Mouse (Mus musculus): ENCODE measurements at regions not wholly inside any gene's neighbourhood (a gene's known extent, or its start where the extent isn't known, plus 50 kb on each side); places are given as distances from the start of the nearest gene placed in this dataset.

DNA sequence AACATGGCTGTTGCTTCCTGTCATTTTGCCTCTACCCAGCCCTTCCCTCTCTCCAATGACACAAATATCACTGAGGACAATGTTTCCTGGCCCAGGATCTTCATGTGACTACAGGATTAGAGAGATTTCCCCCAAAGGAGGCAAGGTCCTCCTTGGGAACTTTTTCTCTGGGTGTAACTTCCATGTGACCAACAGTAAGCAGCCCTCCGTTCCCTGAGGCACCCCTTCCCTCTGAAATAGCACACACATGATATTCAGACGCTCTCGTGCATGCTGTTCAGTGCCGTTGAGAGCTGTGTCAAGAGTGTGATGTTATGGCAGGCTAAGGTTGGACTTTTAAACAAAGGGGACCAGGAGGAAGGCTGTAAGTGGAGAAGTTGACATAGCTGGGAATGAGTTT, 169.2 kb upstream of the Otx2 start:
- Histone ChIP-seq H3K4me3 (no peak overlapping the region), H3K36me3 (ENCODE audit: control insufficient read depth, insufficient read depth) (no peaks in the 10 kb centered on the region), H3K79me2 (ENCODE audit: control insufficient read depth, insufficient read depth) (no peaks in the 10 kb centered on the region), H3ac (ENCODE audit: control insufficient read depth, insufficient read length) (no peak overlapping the region), H3K27me3 (ENCODE audit: control insufficient read depth, insufficient read depth, insufficient read length) (peaks cover 7% of the 10 kb centered on the region), H3K4me2 (ENCODE audit: low read depth) (no peak overlapping the region)
- no peak for TF ChIP-seq REST (IDR thresholded peaks at IDR 0.05; ENCODE audit: insufficient read depth, insufficient read length)
- no peak for TF ChIP-seq SRF (IDR thresholded peaks at IDR 0.05; ENCODE audit: control insufficient read depth, insufficient read length, low read depth)
- no peak for TF ChIP-seq TCF12 (IDR thresholded peaks at IDR 0.05; ENCODE audit: insufficient read depth, poor library complexity, severe bottlenecking)
- TF ChIP-seq MYOG (IDR thresholded peaks at IDR 0.05; ENCODE audit: control insufficient read depth in 1 of 3, insufficient read depth in 1 of 3, insufficient read length in 2 of 3, low read depth in 2 of 3) = no peak
- no peak for TF ChIP-seq USF1 (IDR thresholded peaks at IDR 0.05; ENCODE audit: low read depth)
- no peak for TF ChIP-seq CEBPB (IDR thresholded peaks at IDR 0.05; ENCODE audit: insufficient read depth, poor library complexity, severe bottlenecking)
- no peak for TF ChIP-seq TCF3 (IDR thresholded peaks at IDR 0.05; ENCODE audit: insufficient read length, low read depth)
- no peak for TF ChIP-seq POLR2AphosphoS2 (IDR thresholded peaks at IDR 0.05; ENCODE audit: insufficient read length, low read depth)
- TF ChIP-seq MAX (IDR thresholded peaks at IDR 0.05; ENCODE audit: low read depth) = no peak
- no peak for TF ChIP-seq POLR2A (IDR thresholded peaks at IDR 0.05; ENCODE audit: insufficient read length, low read depth)
- no peak for TF ChIP-seq MYOD1 (IDR thresholded peaks at IDR 0.05; ENCODE audit: control insufficient read depth in 1 of 3, insufficient read length in 2 of 3, low read depth in 2 of 3)

DNA sequence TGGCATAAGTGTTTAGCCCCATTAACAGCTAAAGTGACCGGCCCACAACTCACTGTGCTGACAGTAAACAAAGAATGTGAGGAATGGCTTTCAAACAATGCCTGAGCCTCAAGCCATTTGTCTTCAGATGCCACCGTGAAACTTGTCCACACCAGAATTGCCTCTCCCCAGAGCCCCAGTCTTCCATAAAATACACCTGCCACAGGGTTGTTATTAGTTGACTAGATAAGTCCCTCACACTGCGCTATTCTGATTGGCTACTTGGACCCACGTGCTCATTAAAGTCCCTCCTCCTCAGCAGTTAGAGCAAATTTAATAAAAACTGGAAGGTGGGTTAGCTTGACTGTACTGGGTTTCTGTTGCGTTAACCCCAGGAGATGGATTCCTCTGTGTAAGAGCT, 167.7 kb upstream of the Otx2 start:
- Histone ChIP-seq H3K36me3 (ENCODE audit: control insufficient read depth, insufficient read depth) (no peaks in the 10 kb centered on the region), H3K4me2 (ENCODE audit: low read depth) (no peak overlapping the region), H3K27me3 (ENCODE audit: control insufficient read depth, insufficient read depth, insufficient read length) (peaks cover 7% of the 10 kb centered on the region), H3K79me2 (ENCODE audit: control insufficient read depth, insufficient read depth) (no peaks in the 10 kb centered on the region), H3ac (ENCODE audit: control insufficient read depth, insufficient read length) (no peak overlapping the region), H3K4me3 (no peak overlapping the region)
- no peak for TF ChIP-seq POLR2A (IDR thresholded peaks at IDR 0.05; ENCODE audit: insufficient read length, low read depth)
- no peak for TF ChIP-seq E2F4 (IDR thresholded peaks at IDR 0.05; ENCODE audit: insufficient read depth)
- no peak for TF ChIP-seq TCF3 (IDR thresholded peaks at IDR 0.05; ENCODE audit: insufficient read length, low read depth)
- no peak for TF ChIP-seq POLR2AphosphoS2 (IDR thresholded peaks at IDR 0.05; ENCODE audit: insufficient read length, low read depth)
- TF ChIP-seq MYOG (IDR thresholded peaks at IDR 0.05; ENCODE audit: control insufficient read depth in 1 of 3, insufficient read depth in 1 of 3, insufficient read length in 2 of 3, low read depth in 2 of 3) = no peak
- TF ChIP-seq USF1 (IDR thresholded peaks at IDR 0.05; ENCODE audit: low read depth) = no peak
- no peak for TF ChIP-seq REST (IDR thresholded peaks at IDR 0.05; ENCODE audit: insufficient read depth, insufficient read length)
- TF ChIP-seq CEBPB (IDR thresholded peaks at IDR 0.05; ENCODE audit: insufficient read depth, poor library complexity, severe bottlenecking) = no peak
- TF ChIP-seq TCF12 (IDR thresholded peaks at IDR 0.05; ENCODE audit: insufficient read depth, poor library complexity, severe bottlenecking) = no peak
- no peak for TF ChIP-seq MYOD1 (IDR thresholded peaks at IDR 0.05; ENCODE audit: control insufficient read depth in 1 of 3, insufficient read length in 2 of 3, low read depth in 2 of 3)
- no peak for TF ChIP-seq MAX (IDR thresholded peaks at IDR 0.05; ENCODE audit: low read depth)
- no peak for TF ChIP-seq SRF (IDR thresholded peaks at IDR 0.05; ENCODE audit: control insufficient read depth, insufficient read length, low read depth)

DNA sequence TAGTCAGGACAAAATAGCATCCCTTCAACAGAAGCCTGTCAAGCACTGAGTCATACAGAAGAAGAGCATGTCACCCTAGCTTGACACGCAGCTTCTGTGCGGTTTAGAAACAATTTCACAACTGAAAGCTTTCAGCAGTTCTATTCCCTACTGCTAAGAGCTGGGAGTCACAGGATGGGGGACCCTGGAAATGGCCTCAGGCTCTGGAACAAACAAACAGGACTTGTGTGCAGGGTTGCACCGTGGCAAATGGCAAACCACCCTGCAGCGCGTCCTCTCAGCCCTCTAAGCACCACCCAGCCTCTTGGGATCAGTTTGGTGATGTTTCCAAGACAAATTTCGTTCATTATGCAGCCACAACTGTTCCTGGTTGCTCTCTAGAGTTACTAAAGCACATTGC, 163.6 kb upstream of the Otx2 start:
- no peak overlapping the region for H3ac ChIP-seq (ENCODE audit: control insufficient read depth, insufficient read length)
- no peaks in the 10 kb centered on the region for H3K27me3 ChIP-seq (ENCODE audit: control insufficient read depth, insufficient read depth, insufficient read length)
- H3K79me2 ChIP-seq (ENCODE audit: control insufficient read depth, insufficient read depth) = no peaks in the 10 kb centered on the region
- H3K4me2 ChIP-seq (ENCODE audit: low read depth) = no peak overlapping the region
- no peaks in the 10 kb centered on the region for H3K36me3 ChIP-seq (ENCODE audit: control insufficient read depth, insufficient read depth)
- TF ChIP-seq MYOG (IDR thresholded peaks at IDR 0.05; ENCODE audit: control insufficient read depth in 1 of 3, insufficient read depth in 1 of 3, insufficient read length in 2 of 3, low read depth in 2 of 3) (no peak), REST (IDR thresholded peaks at IDR 0.05; ENCODE audit: insufficient read depth, insufficient read length) (no peak), POLR2AphosphoS2 (IDR thresholded peaks at IDR 0.05; ENCODE audit: insufficient read length, low read depth) (no peak), USF1 (IDR thresholded peaks at IDR 0.05; ENCODE audit: low read depth) (no peak), TCF3 (IDR thresholded peaks at IDR 0.05; ENCODE audit: insufficient read length, low read depth) (no peak), CEBPB (IDR thresholded peaks at IDR 0.05; ENCODE audit: insufficient read depth, poor library complexity, severe bottlenecking) (no peak), E2F4 (IDR thresholded peaks at IDR 0.05; ENCODE audit: insufficient read depth) (no peak), SRF (IDR thresholded peaks at IDR 0.05; ENCODE audit: control insufficient read depth, insufficient read length, low read depth) (no peak), TCF12 (IDR thresholded peaks at IDR 0.05; ENCODE audit: insufficient read depth, poor library complexity, severe bottlenecking) (no peak), POLR2A (IDR thresholded peaks at IDR 0.05; ENCODE audit: insufficient read length, low read depth) (no peak), MYOD1 (IDR thresholded peaks at IDR 0.05; ENCODE audit: control insufficient read depth in 1 of 3, insufficient read length in 2 of 3, low read depth in 2 of 3) (no peak), MAX (IDR thresholded peaks at IDR 0.05; ENCODE audit: low read depth) (no peak)
- no peak overlapping the region for H3K4me3 ChIP-seq

DNA sequence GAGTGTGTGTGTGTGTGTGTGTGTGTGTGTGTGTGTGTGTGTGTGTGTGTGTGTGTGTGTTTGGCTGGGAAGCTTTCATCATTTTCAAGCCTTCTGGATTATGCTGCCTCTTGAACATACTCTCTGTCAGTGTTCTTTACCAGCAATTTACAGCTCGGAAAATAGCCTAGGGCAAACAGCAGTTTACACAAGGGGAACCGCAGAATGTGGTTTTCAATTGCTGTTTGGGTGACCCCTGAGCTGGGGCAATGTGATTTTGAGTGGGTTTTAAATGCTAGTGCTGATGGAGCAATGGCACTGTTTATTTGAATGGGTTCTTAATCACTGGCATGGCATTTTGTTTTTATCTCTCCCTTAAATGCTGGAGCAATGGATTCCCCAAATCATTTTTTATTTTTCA, 162.5 kb upstream of the Otx2 start:
- no peak for TF ChIP-seq REST (IDR thresholded peaks at IDR 0.05; ENCODE audit: insufficient read depth, insufficient read length)
- TF ChIP-seq MYOD1 (IDR thresholded peaks at IDR 0.05; ENCODE audit: control insufficient read depth in 1 of 3, insufficient read length in 2 of 3, low read depth in 2 of 3) = no peak
- no peak for TF ChIP-seq CEBPB (IDR thresholded peaks at IDR 0.05; ENCODE audit: insufficient read depth, poor library complexity, severe bottlenecking)
- no peak for TF ChIP-seq TCF3 (IDR thresholded peaks at IDR 0.05; ENCODE audit: insufficient read length, low read depth)
- TF ChIP-seq E2F4 (IDR thresholded peaks at IDR 0.05; ENCODE audit: insufficient read depth) = no peak
- TF ChIP-seq POLR2A (IDR thresholded peaks at IDR 0.05; ENCODE audit: insufficient read length, low read depth) = no peak
- no peak for TF ChIP-seq MAX (IDR thresholded peaks at IDR 0.05; ENCODE audit: low read depth)
- TF ChIP-seq TCF12 (IDR thresholded peaks at IDR 0.05; ENCODE audit: insufficient read depth, poor library complexity, severe bottlenecking) = no peak
- Histone ChIP-seq H3ac (ENCODE audit: control insufficient read depth, insufficient read length) (no peak overlapping the region), H3K36me3 (ENCODE audit: control insufficient read depth, insufficient read depth) (no peaks in the 10 kb centered on the region), H3K27me3 (ENCODE audit: control insufficient read depth, insufficient read depth, insufficient read length) (no peaks in the 10 kb centered on the region), H3K79me2 (ENCODE audit: control insufficient read depth, insufficient read depth) (no peaks in the 10 kb centered on the region), H3K4me2 (ENCODE audit: low read depth) (no peak overlapping the region), H3K4me3 (no peak overlapping the region)
